Mouse (Mus musculus) midbrain, embryonic 12.5 days (tissue): ENCODE data around the gene Gm20388. TPM values are rescaled to one million over a fixed set of nuclear protein-coding genes. Genes with fewer than 3 reads are reported as not detected.

Source experiments
- ATAC-seq: fragments of 200-750 bp; cut with Nextera tagmentation; 2 replicates; pipeline ENCODE4 v1.8.0; 2017; ENCODE audit warnings: low read depth, moderate TSS enrichment, moderate library complexity; ENCODE audit not compliant: low FRiP score
- H3K27ac ChIP-seq: fragments of 300-500 bp; sonication (generic); replicated peaks from 2 replicates; pipeline ENCODE4 v1.5.1; 2016; ENCODE audit warnings: mild to moderate bottlenecking
- H3K27me3 ChIP-seq: fragments of 300-500 bp; sonication (generic); 2 replicates; pipeline ENCODE4 v1.6.1; 2016; ENCODE audit warnings: mild to moderate bottlenecking
- H3K36me3 ChIP-seq: fragments of 300-500 bp; sonication (generic); 2 replicates; pipeline ENCODE4 v1.6.1; 2016
- H3K4me1 ChIP-seq: fragments of 300-500 bp; sonication (generic); 2 replicates; pipeline ENCODE4 v1.6.1; 2016
- H3K4me2 ChIP-seq: fragments of 300-500 bp; sonication (generic); replicated peaks from 2 replicates; pipeline ENCODE4 v1.6.1; 2016; ENCODE audit warnings: mild to moderate bottlenecking, moderate library complexity
- H3K4me3 ChIP-seq: fragments of 300-500 bp; sonication (generic); 2 replicates; pipeline ENCODE4 v1.5.1; 2016; ENCODE audit warnings: mild to moderate bottlenecking
- H3K9ac ChIP-seq: fragments of 300-500 bp; sonication (generic); replicated peaks from 2 replicates; pipeline ENCODE4 v1.6.1; 2016; ENCODE audit warnings: mild to moderate bottlenecking, moderate library complexity
- H3K9me3 ChIP-seq: fragments of 300-500 bp; sonication (generic); 2 replicates; pipeline ENCODE4 v1.6.1; 2016; ENCODE audit warnings: mild to moderate bottlenecking
- WGBS: fragments of 180-500 bp; shearing (Covaris S2); methylation state at CpG from one replicate; pipeline ENCODE4 v1.1.7; 2016; 5-methylcytosine and 5-hydroxymethylcytosine counted together
- polyA plus RNA-seq: library from polyadenylated mRNA; unstranded; fragments of >200 nt; fragmentation: Nextera tagmentation; extraction: Ambion mirVana; gene quantifications from 2 replicates; pipeline ENCODE4 v1.2.1, GENCODE M21; 2016

Gene Gm20388
- polyA plus RNA-seq, 1 experiment from 2014 or later = not detected

DNA sequence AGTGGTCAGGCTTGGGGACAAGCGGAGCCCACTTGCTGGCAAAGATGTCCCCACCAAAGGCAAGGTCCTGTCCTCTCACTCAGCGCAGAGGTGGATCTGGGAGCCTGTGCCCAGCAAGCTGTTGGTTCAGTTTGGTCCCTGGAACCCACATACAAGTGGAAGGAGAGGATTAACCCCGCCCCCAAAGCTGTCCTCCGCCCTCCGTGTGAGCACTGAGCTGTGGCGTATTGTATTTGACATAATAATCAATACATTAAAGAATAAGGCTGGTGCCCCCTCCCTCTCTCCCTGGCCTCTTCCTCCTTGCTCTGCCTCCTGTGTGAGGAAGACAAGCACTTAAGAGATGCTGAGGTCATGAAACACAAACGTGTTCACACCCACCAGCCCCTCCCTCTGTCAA, 1062.4 kb downstream of the Gm20388 start:
- Histone ChIP-seq H3K27ac (no peak overlapping the region), H3K27me3 (peaks cover 79% of the 10 kb centered on the region), H3K4me1 (peaks cover 15% of the 10 kb centered on the region), H3K4me3 (0 out of 2 replicates have a peak overlapping the region, but pooled peaks have one; percentile 5), H3K9me3 (no peaks in the 10 kb centered on the region), H3K9ac (no peak overlapping the region), H3K36me3 (no peaks in the 10 kb centered on the region), H3K4me2 (peak overlapping the region; percentile 60)
- ATAC-seq = no peak
- WGBS = 14% methylated on average over 7 of the region's 7 CpGs

DNA sequence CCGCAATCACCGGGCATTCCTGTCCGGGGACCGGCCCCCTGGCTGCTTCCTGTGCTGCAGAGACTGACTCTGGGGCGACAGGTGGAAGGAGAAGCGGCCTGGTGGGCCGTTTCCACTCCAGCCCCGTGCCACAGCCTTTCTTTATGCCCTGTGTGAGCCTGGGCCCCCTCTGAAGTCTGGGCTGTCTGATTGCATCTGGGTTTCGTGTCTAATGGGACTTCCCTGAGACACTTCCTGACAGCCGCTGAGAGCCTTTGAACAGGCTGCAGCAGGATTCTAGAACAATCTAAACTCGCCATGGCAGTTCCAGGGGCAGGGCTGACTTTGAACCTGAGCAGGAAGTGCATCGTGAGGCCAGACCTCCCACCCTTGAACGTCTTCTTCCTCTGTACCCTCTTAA, 1066.5 kb downstream of the Gm20388 start:
- Histone ChIP-seq H3K36me3 (no peaks in the 10 kb centered on the region), H3K9me3 (no peaks in the 10 kb centered on the region), H3K4me2 (no peak overlapping the region), H3K27ac (no peak overlapping the region), H3K27me3 (peaks cover 39% of the 10 kb centered on the region), H3K4me1 (peaks cover 11% of the 10 kb centered on the region), H3K4me3 (no peak overlapping the region), H3K9ac (no peak overlapping the region)
- ATAC-seq = no peak
- 77% methylated on average over 13 of the region's 13 CpGs for WGBS

DNA sequence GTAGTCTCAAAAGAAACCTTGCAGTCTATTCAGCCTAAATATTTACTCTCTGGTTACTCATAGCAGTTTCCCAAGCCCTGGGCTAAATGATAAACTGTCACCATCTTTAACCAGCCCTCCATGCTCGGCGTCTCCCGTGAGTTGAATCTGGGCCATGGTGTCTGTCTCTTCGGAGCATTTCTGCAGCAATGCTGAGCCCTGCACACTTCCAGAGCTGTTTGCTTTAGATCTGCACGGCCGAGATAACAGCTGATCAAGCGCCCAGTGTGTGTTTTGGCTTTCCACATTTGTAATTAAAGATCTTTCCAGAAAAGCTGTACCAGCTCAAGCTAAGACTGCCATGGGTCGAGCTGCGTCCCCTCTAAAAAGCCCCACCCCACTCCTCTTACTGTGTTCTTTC, 1068.6 kb downstream of the Gm20388 start:
- Histone ChIP-seq H3K4me3 (no peak overlapping the region), H3K9me3 (no peaks in the 10 kb centered on the region), H3K4me2 (no peak overlapping the region), H3K4me1 (no peaks in the 10 kb centered on the region), H3K36me3 (no peaks in the 10 kb centered on the region), H3K27ac (no peak overlapping the region), H3K9ac (no peak overlapping the region), H3K27me3 (peaks cover 19% of the 10 kb centered on the region)
- ATAC-seq = no peak
- 80% methylated on average over 9 of the region's 9 CpGs for WGBS

DNA sequence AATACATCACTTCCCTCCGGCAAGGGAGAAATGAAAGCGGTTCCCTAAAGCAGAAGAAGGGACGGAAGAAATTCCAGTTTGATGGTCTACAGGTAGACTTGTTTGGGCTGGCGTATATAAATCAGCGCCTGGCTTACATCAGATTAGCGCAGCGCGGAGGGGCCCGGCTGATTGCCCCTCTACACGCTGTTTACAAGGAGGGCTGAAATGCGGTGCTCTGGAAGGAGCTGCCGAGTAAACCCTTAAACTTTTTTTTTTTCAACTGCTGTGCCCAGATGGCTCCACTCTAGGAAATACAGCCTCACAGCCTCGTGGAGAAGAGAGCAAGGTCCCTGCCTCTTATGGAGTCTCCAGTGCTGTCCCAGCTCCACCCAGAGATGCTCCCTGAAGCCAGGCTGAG, 1070.3 kb downstream of the Gm20388 start:
- 61% methylated on average over 13 of the region's 13 CpGs for WGBS
- H3K27ac ChIP-seq = no peak overlapping the region
- ATAC-seq = no peak

DNA sequence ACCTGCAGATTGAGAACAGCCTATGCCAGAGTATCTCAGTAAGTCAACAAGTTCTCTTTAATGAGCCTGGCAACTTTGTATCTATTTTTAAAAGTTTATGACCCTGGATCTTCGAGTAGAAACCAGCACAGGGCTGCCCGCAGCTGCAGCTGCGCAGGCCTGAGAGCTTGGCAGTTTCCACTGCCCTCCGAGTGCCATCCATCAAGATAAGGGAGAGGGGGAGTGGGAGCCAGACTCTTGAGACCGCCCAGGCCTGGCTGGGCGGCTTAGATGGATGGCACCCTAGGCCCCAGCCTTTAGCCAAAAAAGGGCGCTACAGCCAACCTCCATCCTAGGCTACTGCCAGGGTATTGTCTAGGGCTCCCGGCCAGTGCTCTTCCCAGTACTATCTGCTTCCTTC, 1074.2 kb downstream of the Gm20388 start:
- 80% methylated on average over 8 of the region's 8 CpGs for WGBS
- H3K27ac ChIP-seq = no peak overlapping the region
- H3K9me3 ChIP-seq = no peaks in the 10 kb centered on the region
- no peak overlapping the region for H3K4me2 ChIP-seq
- no peak overlapping the region for H3K9ac ChIP-seq
- no peak overlapping the region for H3K4me3 ChIP-seq
- no peaks in the 10 kb centered on the region for H3K4me1 ChIP-seq
- no peaks in the 10 kb centered on the region for H3K36me3 ChIP-seq
- ATAC-seq = no peak
- H3K27me3 ChIP-seq = no peaks in the 10 kb centered on the region

More for the DNA sequence above, 1070.3 kb downstream of the Gm20388 start:
- H3K9ac ChIP-seq = no peak overlapping the region
- H3K36me3 ChIP-seq = no peaks in the 10 kb centered on the region
- no peaks in the 10 kb centered on the region for H3K4me1 ChIP-seq
- peaks cover 9% of the 10 kb centered on the region; the same call in 1 of the 2 replicates for H3K27me3 ChIP-seq
- H3K4me2 ChIP-seq = no peak overlapping the region
- H3K4me3 ChIP-seq = no peak overlapping the region
- no peaks in the 10 kb centered on the region for H3K9me3 ChIP-seq

DNA sequence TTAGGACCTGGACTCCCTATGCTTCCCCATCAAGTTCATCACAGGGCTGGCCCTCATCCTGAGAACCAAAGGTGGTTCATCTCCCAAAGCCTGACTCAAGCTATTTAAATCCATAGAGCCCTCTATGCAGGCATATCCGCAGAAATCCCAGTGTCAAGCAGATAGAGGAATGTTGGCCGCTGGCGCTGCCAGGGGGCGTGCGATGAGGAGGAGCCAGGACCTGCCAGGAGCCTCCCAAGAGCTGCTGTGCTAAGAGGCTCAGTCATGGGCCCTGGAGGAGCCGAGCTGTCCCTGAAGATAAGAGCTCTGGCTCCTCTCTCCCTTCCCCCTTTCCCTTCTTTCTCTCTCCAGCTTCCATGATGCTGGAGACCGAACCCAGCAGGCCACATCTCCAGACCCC, 1075.4 kb downstream of the Gm20388 start:
- Histone ChIP-seq H3K4me1 (no peaks in the 10 kb centered on the region), H3K9ac (no peak overlapping the region), H3K9me3 (no peaks in the 10 kb centered on the region), H3K4me3 (no peak overlapping the region), H3K27me3 (no peaks in the 10 kb centered on the region), H3K27ac (no peak overlapping the region), H3K36me3 (no peaks in the 10 kb centered on the region), H3K4me2 (no peak overlapping the region)
- WGBS = 88% methylated on average over 7 of the region's 7 CpGs
- ATAC-seq = no peak

DNA sequence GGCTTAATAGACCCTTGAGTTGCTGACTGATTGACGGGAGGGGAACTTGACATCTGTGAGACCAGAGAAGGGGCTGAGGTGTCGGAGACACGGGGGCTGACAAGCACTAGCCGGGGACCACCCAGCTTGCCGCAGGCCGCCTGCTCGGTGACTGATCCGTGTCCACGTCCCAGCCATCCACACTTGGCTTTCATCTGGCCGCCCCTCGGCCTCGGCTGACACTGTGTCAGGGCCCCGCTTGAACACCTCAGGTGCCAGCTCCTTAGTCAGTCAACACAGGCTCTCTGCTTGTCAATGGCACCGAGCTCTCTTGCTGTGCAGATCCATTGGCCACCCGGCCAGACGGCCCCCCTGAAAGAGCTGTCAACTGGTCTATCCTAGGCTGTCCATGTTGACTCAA, 1083.1 kb downstream of the Gm20388 start:
- WGBS = 83% methylated on average over 16 of the region's 16 CpGs
- H3K9ac ChIP-seq = no peak overlapping the region
- H3K9me3 ChIP-seq = no peaks in the 10 kb centered on the region
- H3K4me1 ChIP-seq = no peaks in the 10 kb centered on the region
- H3K27ac ChIP-seq = no peak overlapping the region
- no peaks in the 10 kb centered on the region for H3K36me3 ChIP-seq
- no peak overlapping the region for H3K4me3 ChIP-seq
- H3K4me2 ChIP-seq = no peak overlapping the region
- H3K27me3 ChIP-seq = no peaks in the 10 kb centered on the region
- no peak for ATAC-seq

DNA sequence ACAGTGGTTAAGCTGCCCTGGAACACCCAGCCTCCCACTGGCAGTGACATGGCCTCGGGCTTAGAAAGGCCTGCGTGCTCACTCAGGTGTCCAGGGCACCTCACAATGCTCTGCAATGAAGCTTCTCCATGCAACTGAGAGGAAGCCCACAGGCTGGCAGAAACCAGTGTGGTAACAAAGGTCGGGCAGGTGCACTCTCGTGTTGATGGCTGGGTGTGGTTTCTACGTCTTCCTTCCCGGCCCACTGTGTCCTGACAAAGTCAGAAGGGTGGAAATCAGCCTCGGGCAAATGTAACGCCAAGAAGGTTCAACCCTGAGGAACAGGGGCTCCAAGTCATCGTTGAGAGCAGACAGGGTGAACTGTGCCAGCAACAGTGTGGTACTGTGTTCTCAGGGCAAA, 1084.8 kb downstream of the Gm20388 start:
- no peak overlapping the region for H3K27ac ChIP-seq
- 86% methylated on average over 9 of the region's 9 CpGs for WGBS

DNA sequence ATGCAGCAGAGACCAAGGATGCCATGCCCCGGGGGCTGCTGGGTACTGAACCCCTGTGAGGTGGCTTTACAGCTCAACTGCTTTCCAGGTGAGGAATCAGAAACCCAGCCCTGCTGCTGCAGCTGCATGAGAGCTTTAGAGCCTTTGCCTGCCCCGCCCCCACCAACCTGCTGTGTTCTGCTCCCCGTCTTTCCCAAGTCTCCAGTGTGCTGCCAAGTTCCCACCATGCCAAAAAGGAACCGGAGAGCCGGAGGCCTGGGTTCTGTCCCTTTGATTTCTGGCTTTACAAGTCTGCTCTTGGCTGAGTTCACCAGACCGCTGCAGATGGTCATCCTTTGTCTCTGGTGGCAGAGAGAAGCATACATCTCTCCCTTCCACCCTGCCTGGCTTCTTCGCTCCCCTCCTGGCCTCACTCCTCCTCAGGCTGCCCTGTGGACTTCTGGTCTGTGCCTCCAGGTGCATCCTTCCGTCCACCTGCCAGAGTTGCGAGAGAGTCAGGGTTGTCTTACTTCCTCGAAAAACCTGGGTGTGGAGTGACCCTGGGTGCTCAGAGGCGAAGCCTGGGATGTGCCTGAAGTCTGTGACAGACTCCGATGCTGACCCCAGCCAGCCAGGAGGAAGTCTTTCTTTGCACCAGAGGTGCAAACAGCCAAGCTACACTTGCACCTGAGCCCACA, 1086.4 kb downstream of the Gm20388 start:
- Histone ChIP-seq H3K36me3 (no peaks in the 10 kb centered on the region), H3K9me3 (no peaks in the 10 kb centered on the region), H3K9ac (no peak overlapping the region), H3K4me2 (no peak overlapping the region), H3K4me1 (no peaks in the 10 kb centered on the region), H3K27me3 (no peaks in the 10 kb centered on the region), H3K27ac (no peak overlapping the region), H3K4me3 (no peak overlapping the region)
- WGBS = 70% methylated on average over 11 of the region's 12 CpGs
- ATAC-seq = no peak

More for the DNA sequence above, 1084.8 kb downstream of the Gm20388 start:
- Histone ChIP-seq H3K4me1 (no peaks in the 10 kb centered on the region), H3K9ac (no peak overlapping the region), H3K9me3 (no peaks in the 10 kb centered on the region), H3K4me2 (no peak overlapping the region), H3K4me3 (no peak overlapping the region), H3K27me3 (no peaks in the 10 kb centered on the region), H3K36me3 (no peaks in the 10 kb centered on the region)
- no peak for ATAC-seq

DNA sequence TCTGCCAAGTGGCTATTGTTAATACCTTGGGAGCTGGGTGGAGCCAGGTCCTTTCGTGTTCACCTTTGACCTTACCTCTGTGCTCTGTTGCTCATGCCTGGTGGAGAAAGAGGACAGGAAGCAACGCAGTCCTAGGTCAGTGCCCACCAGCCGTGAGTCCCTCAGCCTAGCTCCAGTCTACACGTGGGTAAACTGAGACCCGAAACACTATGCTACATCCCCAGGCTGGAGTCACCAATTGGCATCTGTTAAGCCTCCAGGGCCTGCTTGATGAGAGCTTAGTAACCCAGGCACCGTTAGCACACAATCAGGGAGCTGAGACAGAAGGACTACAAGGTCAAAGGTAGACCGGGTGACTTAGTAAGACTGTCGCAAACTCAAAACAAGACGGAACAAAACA, 1087.3 kb downstream of the Gm20388 start:
- WGBS = 70% methylated on average over 9 of the region's 9 CpGs

DNA sequence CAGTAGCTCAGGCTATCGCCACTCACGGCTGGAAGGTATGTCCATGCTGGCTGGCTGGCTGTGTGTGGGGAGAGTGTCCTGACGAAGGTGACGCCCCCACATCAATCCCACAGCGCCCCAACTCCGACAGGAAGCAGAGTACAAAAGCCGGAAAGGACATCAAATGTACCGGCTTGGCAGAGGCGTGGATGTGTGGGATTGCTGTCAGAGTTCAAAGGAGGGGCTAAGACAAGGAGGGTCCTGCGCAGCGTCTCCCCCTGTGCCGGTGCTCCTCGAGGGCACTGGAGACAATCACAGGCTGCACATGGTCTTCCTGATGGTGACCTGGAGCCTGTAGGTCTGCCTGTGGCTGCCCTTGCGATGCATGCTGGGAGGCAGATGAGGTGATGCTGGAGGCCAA, 1088.3 kb downstream of the Gm20388 start:
- no peak for ATAC-seq
- Histone ChIP-seq H3K9ac (no peak overlapping the region), H3K4me2 (no peak overlapping the region), H3K27ac (no peak overlapping the region), H3K4me3 (no peak overlapping the region), H3K4me1 (no peaks in the 10 kb centered on the region), H3K9me3 (no peaks in the 10 kb centered on the region), H3K27me3 (no peaks in the 10 kb centered on the region), H3K36me3 (no peaks in the 10 kb centered on the region)
- WGBS = 83% methylated on average over 14 of the region's 14 CpGs

More for the DNA sequence above, 1087.3 kb downstream of the Gm20388 start:
- no peak overlapping the region for H3K9ac ChIP-seq
- H3K36me3 ChIP-seq = no peaks in the 10 kb centered on the region
- H3K27me3 ChIP-seq = no peaks in the 10 kb centered on the region
- no peak overlapping the region for H3K27ac ChIP-seq
- no peak overlapping the region for H3K4me2 ChIP-seq
- no peaks in the 10 kb centered on the region for H3K4me1 ChIP-seq
- ATAC-seq = no peak
- no peaks in the 10 kb centered on the region for H3K9me3 ChIP-seq
- no peak overlapping the region for H3K4me3 ChIP-seq

DNA sequence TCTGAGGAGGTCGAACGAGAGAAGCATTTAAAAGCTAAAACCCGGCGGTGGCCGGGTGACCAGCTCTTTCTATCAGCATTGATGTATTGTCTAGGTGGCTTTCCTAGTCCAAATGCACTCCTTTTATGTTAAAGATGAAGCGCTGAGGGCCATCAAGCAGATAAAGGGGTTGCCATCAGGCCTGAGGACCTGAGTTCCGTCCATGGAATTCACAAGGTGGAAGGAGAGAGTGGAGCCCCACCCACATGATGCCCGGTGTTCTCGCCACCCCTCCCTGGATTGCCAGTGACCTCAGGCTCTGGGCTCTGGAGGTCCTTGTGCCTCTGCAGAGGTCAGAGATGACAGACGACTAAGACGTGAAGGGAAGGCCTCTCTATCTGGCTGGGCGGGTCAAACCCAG, 1091.3 kb downstream of the Gm20388 start:
- H3K36me3 ChIP-seq = no peaks in the 10 kb centered on the region
- WGBS = 81% methylated on average over 12 of the region's 12 CpGs
- H3K4me1 ChIP-seq = no peaks in the 10 kb centered on the region
- H3K4me2 ChIP-seq = no peak overlapping the region
- H3K4me3 ChIP-seq = no peak overlapping the region
- peaks cover 12% of the 10 kb centered on the region for H3K9me3 ChIP-seq
- no peak overlapping the region for H3K9ac ChIP-seq
- H3K27me3 ChIP-seq = no peaks in the 10 kb centered on the region
- no peak for ATAC-seq
- H3K27ac ChIP-seq = no peak overlapping the region
